Mouse (Mus musculus) embryonic facial prominence, embryonic 11.5 days (tissue): Measurements from ENCODE around the gene Abhd2. TPM values are rescaled to one million over a fixed set of nuclear protein-coding genes. Genes with fewer than 3 reads are reported as not detected.
"Not testable (repeated sequence)": the region's sequence is repeated elsewhere in the genome, so short reads cannot be mapped to it uniquely, and the experiment has no call there.

Experiments
- ATAC-seq: fragments of 200-750 bp; cut with Nextera tagmentation; replicated peaks from 2 replicates; pipeline ENCODE4 v1.8.0; 2017; ENCODE audit warnings: low read depth; ENCODE audit not compliant: insufficient number of reproducible peaks, low FRiP score, low TSS enrichment
- DNase-seq: peaks from one replicate; pipeline ENCODE4 v3.0.0-alpha.2; 2015; ENCODE audit warnings: low spot score
- H3K27ac ChIP-seq: fragments of 300-500 bp; sonication (generic); replicated peaks from 2 replicates; pipeline ENCODE4 v1.5.1; 2014; ENCODE audit warnings: mild to moderate bottlenecking, low read depth, low read length, control low read depth
- H3K27me3 ChIP-seq: fragments of 300-500 bp; sonication (generic); 2 replicates; pipeline ENCODE4 v1.6.1; 2014; ENCODE audit warnings: mild to moderate bottlenecking, low read length, moderate library complexity, mixed read lengths; ENCODE audit not compliant: control insufficient read depth, insufficient read depth
- H3K36me3 ChIP-seq: fragments of 300-500 bp; sonication (generic); replicated peaks from 2 replicates; pipeline ENCODE4 v1.6.1; 2014; ENCODE audit warnings: low read depth, mild to moderate bottlenecking, low read length, moderate library complexity, mixed read lengths; ENCODE audit not compliant: control insufficient read depth, insufficient read depth
- H3K4me1 ChIP-seq: fragments of 300-500 bp; sonication (generic); 2 replicates; pipeline ENCODE4 v1.6.1; 2014; ENCODE audit warnings: low read length, mixed read lengths; ENCODE audit not compliant: control insufficient read depth, insufficient read depth
- H3K4me2 ChIP-seq: fragments of 300-500 bp; sonication (generic); 2 replicates; pipeline ENCODE4 v1.6.1; 2014; ENCODE audit warnings: low read depth, mild to moderate bottlenecking, control low read depth, low read length, moderate library complexity
- H3K4me3 ChIP-seq: fragments of 300-500 bp; sonication (generic); 2 replicates; pipeline ENCODE4 v1.5.1; 2014; ENCODE audit warnings: low read depth, low read length, control low read depth
- H3K9ac ChIP-seq: fragments of 300-500 bp; sonication (generic); replicated peaks from 2 replicates; pipeline ENCODE4 v1.6.1; 2014; ENCODE audit warnings: mild to moderate bottlenecking, control low read depth, low read length
- H3K9me3 ChIP-seq: fragments of 300-500 bp; sonication (generic); replicated peaks from 2 replicates; pipeline ENCODE4 v1.6.1; 2016; ENCODE audit warnings: mild to moderate bottlenecking, low read length, inconsistent platforms, mixed read lengths; ENCODE audit not compliant: control insufficient read depth
- WGBS: fragments of 180-500 bp; shearing (Covaris S2); extraction: QIAGEN DNeasy Blood & Tissue Kit; methylation state at CpG from one replicate; pipeline ENCODE4 v1.1.7; 2014; 5-methylcytosine and 5-hydroxymethylcytosine counted together
- polyA plus RNA-seq: library from polyadenylated mRNA; unstranded; fragments of >200 nt; fragmentation: Nextera tagmentation; extraction: Ambion mirVana; gene quantifications from 2 replicates; pipeline ENCODE4 v1.2.1, GENCODE M21; 2014

Gene Abhd2
- polyA plus RNA-seq, 1 experiment from 2014 or later, result 12.2 TPM

GRCm38 (mm10) chr7:79278432-79278831 is 5.4 kb downstream of the Abhd2 start:
- no peak overlapping the region for H3K4me2 ChIP-seq
- H3K9ac ChIP-seq, result no peak overlapping the region
- peaks cover 2% of the 10 kb centered on the region; the same call in 1 of the 2 replicates for H3K4me1 ChIP-seq
- H3K9me3 ChIP-seq, result no peaks in the 10 kb centered on the region
- H3K27me3 ChIP-seq, result no peaks in the 10 kb centered on the region
- DNase-seq (no peak), ATAC-seq (no peak)
- H3K4me3 ChIP-seq, result no peak overlapping the region
- no peak overlapping the region for H3K27ac ChIP-seq
- H3K36me3 ChIP-seq, result no peaks in the 10 kb centered on the region
- 80% methylated on average over 13 of the region's 13 CpGs for WGBS

- H3K9ac ChIP-seq, result no peak overlapping the region
Measured at GRCm38 (mm10) chr7:79279376-79280029, 6.5 kb downstream of the Abhd2 start.

GRCm38 (mm10) chr7:79282883-79283670 is 10.1 kb downstream of the Abhd2 start:
- Histone ChIP-seq H3K36me3 (no peaks in the 10 kb centered on the region), H3K9me3 (no peaks in the 10 kb centered on the region), H3K4me2 (no peak overlapping the region), H3K9ac (no peak overlapping the region), H3K4me3 (no peak overlapping the region), H3K27ac (no peak overlapping the region), H3K27me3 (no peaks in the 10 kb centered on the region), H3K4me1 (no peaks in the 10 kb centered on the region)
- 90% methylated on average over 12 of the region's 12 CpGs for WGBS
- no peak for DNase-seq
- no peak for ATAC-seq

More at GRCm38 (mm10) chr7:79279376-79280029, 6.5 kb downstream of the Abhd2 start:
- Histone ChIP-seq H3K36me3 (no peaks in the 10 kb centered on the region), H3K27ac (no peak overlapping the region), H3K27me3 (no peaks in the 10 kb centered on the region), H3K4me2 (no peak overlapping the region), H3K9me3 (no peaks in the 10 kb centered on the region), H3K4me3 (no peak overlapping the region), H3K4me1 (peaks cover 2% of the 10 kb centered on the region; the same call in 1 of the 2 replicates)
- ATAC-seq, result no peak
- no peak for DNase-seq
- WGBS, result 66% methylated on average over 10 of the region's 10 CpGs

GRCm38 (mm10) chr7:79283671-79283941 is 10.6 kb downstream of the Abhd2 start:
- H3K36me3 ChIP-seq, DNase-seq, H3K27ac ChIP-seq, H3K4me3 ChIP-seq, H3K4me1 ChIP-seq, H3K9me3 ChIP-seq, H3K9ac ChIP-seq, H3K27me3 ChIP-seq, H3K4me2 ChIP-seq, ATAC-seq: not testable (repeated sequence)
- 90% methylated on average over 1 of the region's 1 CpGs for WGBS

- DNase-seq, result no peak
- H3K27me3 ChIP-seq, result no peaks in the 10 kb centered on the region
- no peak overlapping the region for H3K9ac ChIP-seq
- no peak overlapping the region for H3K4me3 ChIP-seq
- no peaks in the 10 kb centered on the region for H3K9me3 ChIP-seq
- H3K4me2 ChIP-seq, result no peak overlapping the region
- H3K4me1 ChIP-seq, result no peaks in the 10 kb centered on the region
- no peak overlapping the region for H3K27ac ChIP-seq
- 83% methylated on average over 14 of the region's 14 CpGs for WGBS
- no peak for ATAC-seq
- no peaks in the 10 kb centered on the region for H3K36me3 ChIP-seq
Measured at GRCm38 (mm10) chr7:79284160-79284888, 11.3 kb downstream of the Abhd2 start.

- Histone ChIP-seq H3K4me1 (no peaks in the 10 kb centered on the region), H3K4me2 (no peak overlapping the region), H3K9ac (no peak overlapping the region), H3K9me3 (no peaks in the 10 kb centered on the region), H3K36me3 (no peaks in the 10 kb centered on the region), H3K27me3 (no peaks in the 10 kb centered on the region), H3K4me3 (no peak overlapping the region), H3K27ac (no peak overlapping the region)
- WGBS, result 93% methylated on average over 8 of the region's 8 CpGs
- ATAC-seq (no peak), DNase-seq (no peak)
Measured at GRCm38 (mm10) chr7:79284889-79285280, 11.9 kb downstream of the Abhd2 start.

- Histone ChIP-seq H3K4me1 (no peaks in the 10 kb centered on the region), H3K27me3 (no peaks in the 10 kb centered on the region), H3K27ac (no peak overlapping the region), H3K4me2 (no peak overlapping the region), H3K9me3 (no peaks in the 10 kb centered on the region), H3K4me3 (no peak overlapping the region), H3K9ac (no peak overlapping the region), H3K36me3 (no peaks in the 10 kb centered on the region)
- DNase-seq, result no peak
- WGBS, result 93% methylated on average over 13 of the region's 13 CpGs
- no peak for ATAC-seq
Measured at GRCm38 (mm10) chr7:79285408-79285807, 12.4 kb downstream of the Abhd2 start.

GRCm38 (mm10) chr7:79287226-79287625 is 14.2 kb downstream of the Abhd2 start:
- H3K27ac ChIP-seq, result no peak overlapping the region
- DNase-seq (no peak), ATAC-seq (no peak)
- WGBS, result 87% methylated on average over 6 of the region's 6 CpGs
- no peak overlapping the region for H3K4me3 ChIP-seq
- no peaks in the 10 kb centered on the region for H3K9me3 ChIP-seq
- H3K27me3 ChIP-seq, result no peaks in the 10 kb centered on the region
- no peak overlapping the region for H3K4me2 ChIP-seq
- no peak overlapping the region for H3K9ac ChIP-seq
- H3K36me3 ChIP-seq, result no peaks in the 10 kb centered on the region
- H3K4me1 ChIP-seq, result no peaks in the 10 kb centered on the region
